Mouse (Mus musculus) hindbrain, embryonic 12.5 days (tissue): ENCODE measurements around the gene Lifr. TPM values are rescaled to one million over a fixed set of nuclear protein-coding genes. Genes with fewer than 3 reads are reported as not detected.

Experiments
- ATAC-seq: fragments of 200-750 bp; cut with Nextera tagmentation; 2 replicates; pipeline ENCODE4 v1.8.0; 2017; ENCODE audit warnings: moderate TSS enrichment; ENCODE audit not compliant: low FRiP score
- H3K27ac ChIP-seq: fragments of 300-500 bp; sonication (generic); 2 replicates; pipeline ENCODE4 v1.5.1; 2016; ENCODE audit warnings: mild to moderate bottlenecking
- H3K27me3 ChIP-seq: fragments of 300-500 bp; sonication (generic); 2 replicates; pipeline ENCODE4 v1.6.1; 2016; ENCODE audit warnings: mild to moderate bottlenecking
- H3K36me3 ChIP-seq: fragments of 300-500 bp; sonication (generic); 2 replicates; pipeline ENCODE4 v1.6.1; 2016; ENCODE audit warnings: mild to moderate bottlenecking
- H3K4me1 ChIP-seq: fragments of 300-500 bp; sonication (generic); 2 replicates; pipeline ENCODE4 v1.6.1; 2016
- H3K4me2 ChIP-seq: fragments of 300-500 bp; sonication (generic); replicated peaks from 2 replicates; pipeline ENCODE4 v1.6.1; 2016; ENCODE audit warnings: mild to moderate bottlenecking
- H3K4me3 ChIP-seq: fragments of 300-500 bp; sonication (generic); 2 replicates; pipeline ENCODE4 v1.5.1; 2016; ENCODE audit warnings: mild to moderate bottlenecking
- H3K9ac ChIP-seq: fragments of 300-500 bp; sonication (generic); 2 replicates; pipeline ENCODE4 v1.6.1; 2016; ENCODE audit warnings: mild to moderate bottlenecking, moderate library complexity
- H3K9me3 ChIP-seq: fragments of 300-500 bp; sonication (generic); replicated peaks from 2 replicates; pipeline ENCODE4 v1.6.1; 2016; ENCODE audit warnings: mild to moderate bottlenecking
- WGBS: fragments of 180-500 bp; shearing (Covaris S2); methylation state at CpG from one replicate; pipeline ENCODE4 v1.1.7; 2016; 5-methylcytosine and 5-hydroxymethylcytosine counted together
- polyA plus RNA-seq: library from polyadenylated mRNA; unstranded; fragments of >200 nt; fragmentation: Nextera tagmentation; extraction: Ambion mirVana; gene quantifications from 2 replicates; pipeline ENCODE4 v1.2.1, GENCODE M21; 2016

Lifr gene
- polyA plus RNA-seq, 1 experiment from 2014 or later, result 16.5 TPM

GRCm38 (mm10) chr15:7201421-7202380, 111.3 kb downstream of the Lifr start:
- WGBS, result 57% methylated on average over 9 of the region's 9 CpGs
- Histone ChIP-seq H3K4me2 (no peak overlapping the region), H3K9ac (no peak overlapping the region), H3K27me3 (no peaks in the 10 kb centered on the region), H3K9me3 (no peaks in the 10 kb centered on the region), H3K4me3 (no peak overlapping the region), H3K27ac (no peak overlapping the region), H3K36me3 (no peaks in the 10 kb centered on the region), H3K4me1 (peaks cover 47% of the 10 kb centered on the region)
- ATAC-seq, result no peak

GRCm38 (mm10) chr15:7202981-7203380, 112.6 kb downstream of the Lifr start:
- Histone ChIP-seq H3K9me3 (no peaks in the 10 kb centered on the region), H3K4me1 (peaks cover 47% of the 10 kb centered on the region), H3K27me3 (no peaks in the 10 kb centered on the region), H3K9ac (no peak overlapping the region), H3K4me2 (no peak overlapping the region), H3K4me3 (no peak overlapping the region), H3K27ac (no peak overlapping the region), H3K36me3 (no peaks in the 10 kb centered on the region)
- WGBS, result 83% methylated on average over 5 of the region's 5 CpGs
- no peak for ATAC-seq

GRCm38 (mm10) chr15:7203606-7204330, 113.4 kb downstream of the Lifr start:
- Histone ChIP-seq H3K27ac (0 out of 2 replicates have a peak overlapping the region, but pooled peaks have one; percentile 52), H3K4me1 (peaks cover 46% of the 10 kb centered on the region), H3K36me3 (no peaks in the 10 kb centered on the region)

DNA sequence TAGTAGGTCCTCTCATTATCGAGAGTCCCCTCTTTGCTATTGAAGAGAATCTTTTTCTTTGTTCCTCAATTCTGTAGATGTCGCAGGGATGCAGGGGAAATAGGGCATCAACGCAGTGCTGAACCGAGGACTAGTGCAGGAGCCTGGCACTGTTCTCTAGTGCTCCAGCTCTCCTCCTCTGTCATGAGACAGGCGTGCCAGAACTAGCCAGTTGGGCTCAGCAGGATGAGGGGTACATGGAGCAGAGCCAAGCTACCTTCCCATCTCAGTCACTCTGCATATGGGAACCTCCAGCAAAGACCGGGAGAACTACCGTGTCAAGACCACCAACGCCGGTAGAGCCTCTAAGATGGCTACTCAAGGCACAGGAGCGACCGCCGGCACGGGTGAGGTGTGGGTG, 114.5 kb downstream of the Lifr start:
- Histone ChIP-seq H3K27ac (no peak overlapping the region), H3K9ac (no peak overlapping the region), H3K4me3 (no peak overlapping the region), H3K36me3 (no peaks in the 10 kb centered on the region), H3K4me2 (no peak overlapping the region), H3K9me3 (no peaks in the 10 kb centered on the region), H3K4me1 (peaks cover 36% of the 10 kb centered on the region), H3K27me3 (no peaks in the 10 kb centered on the region)
- WGBS, result 86% methylated on average over 13 of the region's 13 CpGs
- ATAC-seq, result no peak

More at GRCm38 (mm10) chr15:7203606-7204330, 113.4 kb downstream of the Lifr start:
- no peak overlapping the region for H3K4me3 ChIP-seq
- 61% methylated on average over 9 of the region's 9 CpGs for WGBS
- no peak overlapping the region for H3K9ac ChIP-seq
- H3K27me3 ChIP-seq, result no peaks in the 10 kb centered on the region
- no peaks in the 10 kb centered on the region for H3K9me3 ChIP-seq
- no peak for ATAC-seq
- H3K4me2 ChIP-seq, result no peak overlapping the region

GRCm38 (mm10) chr15:7206110-7206509, 115.7 kb downstream of the Lifr start:
- Histone ChIP-seq H3K4me2 (no peak overlapping the region), H3K9me3 (no peaks in the 10 kb centered on the region), H3K27me3 (no peaks in the 10 kb centered on the region), H3K4me3 (no peak overlapping the region), H3K9ac (no peak overlapping the region), H3K4me1 (peaks cover 32% of the 10 kb centered on the region), H3K27ac (no peak overlapping the region), H3K36me3 (no peaks in the 10 kb centered on the region)
- WGBS, result 54% methylated on average over 5 of the region's 5 CpGs
- no peak for ATAC-seq

DNA sequence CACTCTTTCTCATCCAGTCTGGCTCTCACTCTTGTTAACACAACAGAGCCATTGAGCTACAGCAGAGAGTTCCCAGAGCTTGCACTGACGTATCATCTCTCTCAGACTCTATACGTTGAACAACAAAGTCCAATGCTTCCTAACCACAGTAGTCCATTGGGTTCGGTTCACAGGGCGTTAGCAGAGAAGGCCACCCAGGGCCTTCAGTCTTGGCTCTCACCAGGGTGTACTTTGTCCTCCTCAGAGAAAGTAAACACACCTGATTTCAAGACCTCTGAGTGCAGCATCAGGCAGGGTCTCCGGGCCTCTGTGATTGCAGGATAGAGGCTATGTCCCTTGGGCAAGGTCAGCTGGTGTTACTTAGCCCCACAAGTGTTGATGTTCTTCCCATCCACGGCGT, 116.9 kb downstream of the Lifr start:
- Histone ChIP-seq H3K36me3 (no peaks in the 10 kb centered on the region), H3K9ac (no peak overlapping the region), H3K4me2 (no peak overlapping the region), H3K4me3 (no peak overlapping the region), H3K4me1 (peaks cover 21% of the 10 kb centered on the region), H3K27ac (no peak overlapping the region), H3K9me3 (no peaks in the 10 kb centered on the region), H3K27me3 (no peaks in the 10 kb centered on the region)
- 78% methylated on average over 7 of the region's 7 CpGs for WGBS
- no peak for ATAC-seq

DNA sequence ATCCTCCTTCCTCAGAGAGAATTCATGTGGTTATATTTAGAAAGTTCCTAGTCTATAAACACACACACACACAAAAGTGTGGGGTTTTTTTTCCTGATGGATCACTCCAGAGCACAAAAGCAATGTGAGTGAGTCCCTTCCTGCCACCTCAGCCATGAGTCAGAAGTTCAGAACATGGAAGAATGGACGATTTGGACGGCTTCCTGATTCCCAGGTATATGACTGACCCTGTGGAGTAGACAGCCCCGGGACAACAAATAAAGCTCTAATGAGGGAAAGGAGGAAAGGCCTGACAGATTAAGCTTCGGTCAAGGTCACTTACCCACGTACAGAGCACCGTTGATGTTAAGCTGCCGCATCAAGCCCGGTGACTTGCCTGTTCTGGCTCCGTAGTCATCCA, 117.8 kb downstream of the Lifr start:
- 82% methylated on average over 9 of the region's 9 CpGs for WGBS
- ATAC-seq, result no peak

DNA sequence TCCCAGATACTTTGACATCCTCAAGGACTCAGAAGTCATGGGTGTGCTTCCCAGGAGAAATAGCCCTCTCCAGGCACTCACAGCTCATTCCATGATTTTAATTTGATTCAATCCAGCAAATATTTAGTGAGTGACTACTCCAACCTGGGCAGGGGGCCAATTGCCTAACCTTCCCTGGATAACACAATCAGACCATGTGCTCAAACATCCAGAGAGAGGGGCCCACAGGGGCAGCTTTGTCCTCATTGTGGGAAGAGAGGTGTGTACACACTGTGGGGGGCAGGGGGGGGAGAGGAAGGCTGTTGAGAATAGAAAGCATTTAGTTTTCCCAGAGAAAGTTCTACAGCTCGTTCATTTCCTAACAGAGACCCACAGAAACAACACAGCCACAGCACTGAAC, 123.3 kb downstream of the Lifr start:
- ATAC-seq, result no peak
- Histone ChIP-seq H3K27ac (no peak overlapping the region), H3K9ac (no peak overlapping the region), H3K4me3 (no peak overlapping the region), H3K36me3 (no peaks in the 10 kb centered on the region), H3K27me3 (no peaks in the 10 kb centered on the region), H3K4me1 (peaks cover 3% of the 10 kb centered on the region; the same call in 1 of the 2 replicates), H3K9me3 (no peaks in the 10 kb centered on the region), H3K4me2 (no peak overlapping the region)
- 25% methylated on average over 1 of the region's 1 CpGs for WGBS

More for the DNA sequence above, 117.8 kb downstream of the Lifr start:
- H3K4me3 ChIP-seq, result no peak overlapping the region
- H3K9ac ChIP-seq, result no peak overlapping the region
- no peak overlapping the region for H3K4me2 ChIP-seq
- no peaks in the 10 kb centered on the region for H3K27me3 ChIP-seq
- no peaks in the 10 kb centered on the region for H3K9me3 ChIP-seq
- H3K27ac ChIP-seq, result no peak overlapping the region
- H3K36me3 ChIP-seq, result no peaks in the 10 kb centered on the region
- peaks cover 18% of the 10 kb centered on the region for H3K4me1 ChIP-seq

- no peak overlapping the region for H3K9ac ChIP-seq
- no peaks in the 10 kb centered on the region for H3K36me3 ChIP-seq
- no peak overlapping the region for H3K4me3 ChIP-seq
- no peak overlapping the region for H3K4me2 ChIP-seq
- H3K27ac ChIP-seq, result no peak overlapping the region
- no peak for ATAC-seq
- no peaks in the 10 kb centered on the region for H3K9me3 ChIP-seq
- no peaks in the 10 kb centered on the region for H3K27me3 ChIP-seq
- peaks cover 3% of the 10 kb centered on the region; the same call in 1 of the 2 replicates for H3K4me1 ChIP-seq
- WGBS, result 92% methylated on average over 3 of the region's 3 CpGs
Measured at GRCm38 (mm10) chr15:7215845-7216244, 125.4 kb downstream of the Lifr start.

DNA sequence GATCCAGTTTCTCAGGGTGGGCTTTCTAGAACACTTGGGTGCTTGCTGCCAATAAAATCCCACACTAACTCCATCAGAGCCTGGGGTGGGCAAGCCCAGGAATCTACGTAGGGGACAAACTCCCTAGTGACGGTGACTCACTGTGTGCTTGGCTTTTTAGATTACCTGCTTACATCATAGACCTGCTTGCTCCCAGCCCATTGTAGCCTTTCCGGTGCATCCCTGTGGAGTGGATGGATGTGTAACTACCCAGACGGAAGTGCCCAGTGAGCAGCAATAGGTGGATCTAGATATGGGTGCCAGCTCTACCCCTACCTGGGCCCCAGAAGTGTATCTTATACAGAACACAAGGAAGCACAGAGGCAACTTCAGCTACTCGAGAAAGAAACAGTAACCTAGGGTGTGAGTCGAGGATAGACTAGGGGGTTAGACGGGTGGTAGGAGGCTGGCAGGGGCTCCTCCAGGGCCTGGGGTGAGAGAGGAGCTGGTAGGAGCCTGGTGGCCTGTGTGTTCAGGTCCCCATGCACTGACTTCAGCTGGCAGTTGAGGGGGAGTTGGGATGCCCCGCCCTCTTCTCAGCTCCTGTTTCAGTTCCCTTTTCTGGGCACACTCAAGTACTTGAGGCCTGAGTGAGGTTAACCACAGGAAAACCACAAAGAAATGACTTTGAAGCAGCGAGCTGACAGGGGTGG, 126.3 kb downstream of the Lifr start:
- Histone ChIP-seq H3K9me3 (no peaks in the 10 kb centered on the region), H3K4me3 (no peak overlapping the region), H3K9ac (no peak overlapping the region), H3K4me2 (no peak overlapping the region), H3K4me1 (peaks cover 3% of the 10 kb centered on the region; the same call in 1 of the 2 replicates), H3K36me3 (no peaks in the 10 kb centered on the region), H3K27me3 (no peaks in the 10 kb centered on the region), H3K27ac (no peak overlapping the region)
- 81% methylated on average over 9 of the region's 9 CpGs for WGBS
- ATAC-seq, result no peak

- ATAC-seq, result no peak
- whole genome bisulfite sequencing, result 90% methylated on average over 6 of the region's 6 CpGs
Measured at GRCm38 (mm10) chr15:7217273-7217598, 126.8 kb downstream of the Lifr start.

GRCm38 (mm10) chr15:7222809-7223208, 132.4 kb downstream of the Lifr start:
- WGBS, result 37% methylated on average over 11 of the region's 11 CpGs
- peaks cover 17% of the 10 kb centered on the region for H3K4me1 ChIP-seq
- 0 out of 2 replicates have a peak overlapping the region, but pooled peaks have one; percentile 6 for H3K4me2 ChIP-seq
- peak; percentile 35; the same call in 1 of the 2 replicates for ATAC-seq
- H3K4me3 ChIP-seq, result no peak overlapping the region
- no peak overlapping the region for H3K27ac ChIP-seq
- H3K27me3 ChIP-seq, result no peaks in the 10 kb centered on the region
- H3K9me3 ChIP-seq, result no peaks in the 10 kb centered on the region
- 0 out of 2 replicates have a peak overlapping the region, but pooled peaks have one; percentile 1 for H3K9ac ChIP-seq
- H3K36me3 ChIP-seq, result no peaks in the 10 kb centered on the region

More at GRCm38 (mm10) chr15:7217273-7217598, 126.8 kb downstream of the Lifr start:
- peaks cover 6% of the 10 kb centered on the region for H3K4me1 ChIP-seq
- no peak overlapping the region for H3K9ac ChIP-seq
- no peaks in the 10 kb centered on the region for H3K9me3 ChIP-seq
- H3K36me3 ChIP-seq, result no peaks in the 10 kb centered on the region
- H3K27me3 ChIP-seq, result no peaks in the 10 kb centered on the region
- H3K4me3 ChIP-seq, result no peak overlapping the region
- no peak overlapping the region for H3K27ac ChIP-seq
- H3K4me2 ChIP-seq, result no peak overlapping the region
